Mouse (Mus musculus) forebrain, embryonic 11.5 days (tissue): Measurements from ENCODE around the gene Egln1. TPM values are rescaled to one million over a fixed set of nuclear protein-coding genes. Genes with fewer than 3 reads are reported as not detected.

Experiments
- ATAC-seq: fragments of 200-750 bp; cut with Nextera tagmentation; replicated peaks from 2 replicates; pipeline ENCODE4 v1.8.0; 2017; ENCODE audit warnings: moderate TSS enrichment; ENCODE audit not compliant: low FRiP score
- DNase-seq: peaks from one replicate; pipeline ENCODE4 v3.0.0-alpha.2; 2017; ENCODE audit warnings: low spot score
- H3K27ac ChIP-seq: fragments of 300-500 bp; sonication (generic); 2 replicates; pipeline ENCODE4 v1.5.1; 2014; ENCODE audit warnings: low read depth, low read length
- H3K27me3 ChIP-seq: fragments of 300-500 bp; sonication (generic); 2 replicates; pipeline ENCODE4 v1.6.1; 2014; ENCODE audit warnings: mild to moderate bottlenecking, low read length, mixed read lengths; ENCODE audit not compliant: control insufficient read depth, insufficient read depth
- H3K36me3 ChIP-seq: fragments of 300-500 bp; sonication (generic); 2 replicates; pipeline ENCODE4 v1.6.1; 2014; ENCODE audit warnings: mild to moderate bottlenecking, low read length, moderate library complexity, mixed read lengths; ENCODE audit not compliant: control insufficient read depth, insufficient read depth
- H3K4me1 ChIP-seq: fragments of 300-500 bp; sonication (generic); replicated peaks from 2 replicates; pipeline ENCODE4 v1.6.1; 2014; ENCODE audit warnings: low read length, mixed read lengths; ENCODE audit not compliant: control insufficient read depth, insufficient read depth
- H3K4me2 ChIP-seq: fragments of 300-500 bp; sonication (generic); 2 replicates; pipeline ENCODE4 v1.6.1; 2014; ENCODE audit warnings: low read depth, mild to moderate bottlenecking, low read length, moderate library complexity, mixed read lengths; ENCODE audit not compliant: severe bottlenecking
- H3K4me3 ChIP-seq: fragments of 300-500 bp; sonication (generic); 2 replicates; pipeline ENCODE4 v1.5.1; 2014; ENCODE audit warnings: low read depth, low read length
- H3K9ac ChIP-seq: fragments of 300-500 bp; sonication (generic); 2 replicates; pipeline ENCODE4 v1.6.1; 2014; ENCODE audit warnings: low read length
- H3K9me3 ChIP-seq: fragments of 300-500 bp; sonication (generic); 2 replicates; pipeline ENCODE4 v1.6.1; 2016; ENCODE audit warnings: low read length, mixed read lengths; ENCODE audit not compliant: control insufficient read depth
- WGBS: fragments of 180-500 bp; shearing (Covaris S2); extraction: QIAGEN DNeasy Blood & Tissue Kit; methylation state at CpG from one replicate; pipeline ENCODE4 v1.1.7; 2014; 5-methylcytosine and 5-hydroxymethylcytosine counted together
- polyA plus RNA-seq: library from polyadenylated mRNA; unstranded; fragments of >200 nt; fragmentation: Nextera tagmentation; extraction: Ambion mirVana; gene quantifications from 2 replicates; pipeline ENCODE4 v1.2.1, GENCODE M21; 2014

Egln1 gene
- polyA plus RNA-seq, 1 experiment from 2014 or later: 20.7 TPM

DNA sequence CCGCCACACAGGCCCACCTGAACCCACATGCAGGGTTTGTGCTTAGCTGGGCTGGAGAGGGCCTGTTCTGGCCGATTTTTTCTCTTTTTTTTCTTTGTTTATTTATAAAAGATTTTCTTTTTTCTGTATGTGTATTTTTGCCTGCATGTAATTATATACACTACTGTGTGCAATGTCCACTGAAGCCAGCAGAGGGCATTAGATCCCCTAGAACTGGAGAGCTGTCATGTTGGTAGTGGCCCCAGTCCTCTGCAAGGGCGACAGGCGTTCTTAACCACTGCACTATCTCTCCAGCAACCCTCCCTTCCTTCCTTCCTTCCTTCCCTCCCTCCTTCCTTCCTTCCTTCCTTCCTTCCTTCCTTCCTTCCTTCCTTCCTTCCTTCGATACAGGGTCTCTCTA, 60.7 kb downstream of the Egln1 start:
- Histone ChIP-seq H3K4me3 (no peak overlapping the region), H3K36me3 (peaks cover 21% of the 10 kb centered on the region), H3K4me1 (no peaks in the 10 kb centered on the region), H3K27me3 (no peaks in the 10 kb centered on the region), H3K27ac (no peak overlapping the region), H3K4me2 (no peak overlapping the region), H3K9me3 (no peaks in the 10 kb centered on the region; the same call in 1 of the 2 replicates), H3K9ac (no peak overlapping the region)
- no peak for ATAC-seq
- no peak for DNase-seq
- 96% methylated on average over 5 of the region's 5 CpGs for WGBS

DNA sequence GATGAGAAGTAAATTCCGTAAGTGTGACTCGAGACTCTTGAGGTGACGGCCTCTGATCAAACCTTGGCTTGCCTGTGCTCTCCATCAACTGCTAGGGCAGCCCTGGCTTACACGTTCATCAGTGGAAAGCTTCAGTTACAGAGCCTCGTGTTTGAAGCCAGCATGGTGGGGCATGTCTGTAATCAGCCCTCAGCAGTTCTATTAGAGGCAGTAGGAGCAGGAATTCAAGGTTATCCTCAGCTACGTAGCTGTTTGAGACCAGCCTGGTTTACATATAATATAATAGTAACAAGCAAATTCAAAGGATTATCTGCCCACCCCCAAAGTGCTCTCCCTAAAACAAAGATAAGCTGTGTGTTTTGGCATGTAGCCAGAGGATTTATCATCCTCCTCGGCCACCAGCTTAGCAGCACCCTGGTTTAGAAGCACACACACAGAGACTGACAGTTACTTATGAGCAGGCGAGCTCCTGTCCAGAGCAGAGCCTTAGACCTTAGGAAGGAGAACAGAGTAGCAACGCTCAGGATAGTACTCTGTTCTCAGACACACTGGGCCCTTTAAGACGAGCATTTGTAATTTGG, 70.1 kb downstream of the Egln1 start:
- no peak overlapping the region for H3K4me2 ChIP-seq
- H3K36me3 ChIP-seq: peaks cover 14% of the 10 kb centered on the region
- H3K27me3 ChIP-seq: no peaks in the 10 kb centered on the region
- no peak overlapping the region for H3K27ac ChIP-seq
- WGBS: 91% methylated on average over 10 of the region's 10 CpGs
- H3K9me3 ChIP-seq: no peaks in the 10 kb centered on the region
- no peaks in the 10 kb centered on the region for H3K4me1 ChIP-seq
- DNase-seq: no peak
- ATAC-seq: no peak
- H3K4me3 ChIP-seq: no peak overlapping the region
- H3K9ac ChIP-seq: no peak overlapping the region

DNA sequence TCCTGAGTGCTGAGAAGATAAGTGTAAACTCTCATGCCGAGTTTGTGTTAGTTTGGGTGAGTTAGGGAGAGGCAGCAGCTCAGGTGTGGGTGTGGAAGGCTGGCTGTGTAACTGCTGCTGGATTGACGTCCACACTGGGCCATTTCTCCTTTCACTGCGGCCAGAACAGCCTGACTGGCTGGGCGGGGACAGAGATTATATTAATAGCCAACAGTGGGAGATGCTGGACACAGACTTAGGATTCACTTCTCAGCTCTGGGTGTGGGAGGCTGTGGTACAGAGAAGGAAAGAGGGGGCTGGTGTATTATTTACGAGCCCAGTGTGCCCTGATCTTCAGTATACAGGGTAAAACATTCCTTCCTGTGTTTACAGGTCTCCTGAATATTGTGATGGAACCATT, 71.0 kb downstream of the Egln1 start:
- Histone ChIP-seq H3K36me3 (peaks cover 13% of the 10 kb centered on the region), H3K9ac (no peak overlapping the region), H3K4me1 (no peaks in the 10 kb centered on the region), H3K9me3 (no peaks in the 10 kb centered on the region), H3K4me2 (no peak overlapping the region), H3K27ac (no peak overlapping the region), H3K27me3 (no peaks in the 10 kb centered on the region), H3K4me3 (no peak overlapping the region)
- WGBS: 92% methylated on average over 5 of the region's 5 CpGs
- no peak for DNase-seq
- ATAC-seq: no peak

GRCm38 (mm10) chr8:124872690-124873089, 76.4 kb downstream of the Egln1 start:
- no peaks in the 10 kb centered on the region for H3K27me3 ChIP-seq
- 96% methylated on average over 5 of the region's 5 CpGs for WGBS

DNA sequence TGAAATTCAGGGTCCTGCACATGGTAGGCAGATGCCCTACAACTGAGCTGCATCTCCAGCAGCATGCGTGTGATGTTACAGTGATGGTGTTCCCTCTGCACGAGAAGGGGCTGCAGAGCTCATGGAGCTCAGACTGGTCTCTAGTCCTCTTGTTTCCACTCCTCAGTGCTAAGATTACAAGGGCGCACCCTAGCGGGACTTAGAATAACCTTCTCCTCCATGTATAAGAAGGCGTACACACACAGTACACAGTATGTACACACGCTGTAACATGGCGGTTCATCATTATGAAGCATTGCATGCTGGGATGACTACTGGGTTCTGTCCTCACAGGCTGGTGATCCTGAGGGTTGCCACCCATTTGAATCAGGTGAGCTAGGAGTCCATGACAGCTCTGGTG, 77.0 kb downstream of the Egln1 start:
- Histone ChIP-seq H3K4me1 (no peaks in the 10 kb centered on the region), H3K4me2 (no peak overlapping the region), H3K9ac (no peak overlapping the region), H3K9me3 (no peaks in the 10 kb centered on the region), H3K27ac (no peak overlapping the region), H3K4me3 (no peak overlapping the region), H3K27me3 (no peaks in the 10 kb centered on the region), H3K36me3 (no peaks in the 10 kb centered on the region; the same call in 1 of the 2 replicates)
- ATAC-seq: no peak
- 90% methylated on average over 7 of the region's 7 CpGs for WGBS
- no peak for DNase-seq

More at GRCm38 (mm10) chr8:124872690-124873089, 76.4 kb downstream of the Egln1 start:
- Histone ChIP-seq H3K27ac (no peak overlapping the region), H3K9me3 (no peaks in the 10 kb centered on the region), H3K4me2 (no peak overlapping the region), H3K4me3 (no peak overlapping the region), H3K4me1 (no peaks in the 10 kb centered on the region), H3K36me3 (no peaks in the 10 kb centered on the region; the same call in 1 of the 2 replicates), H3K9ac (no peak overlapping the region)
- DNase-seq (no peak), ATAC-seq (no peak)

DNA sequence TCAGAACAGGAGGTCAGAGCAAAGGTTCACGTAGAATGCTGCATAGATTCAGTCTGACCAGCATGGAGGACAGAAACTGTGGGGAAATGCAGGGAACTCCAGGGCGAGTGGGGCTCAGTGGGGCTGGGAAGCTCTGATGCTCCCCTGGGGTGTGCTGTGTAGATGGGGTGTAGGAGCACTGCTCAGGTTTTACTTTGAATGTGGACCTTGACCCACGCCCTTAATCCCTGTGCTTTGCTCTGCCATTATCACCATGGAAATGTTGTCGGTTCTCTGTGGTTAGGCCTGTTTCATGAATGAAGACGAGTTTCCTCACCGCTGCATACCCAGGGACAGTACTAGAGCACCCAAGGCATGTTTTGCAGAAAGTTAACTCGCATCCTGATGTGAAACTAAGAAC, 77.7 kb downstream of the Egln1 start:
- no peak overlapping the region for H3K27ac ChIP-seq
- no peak overlapping the region for H3K4me3 ChIP-seq
- no peaks in the 10 kb centered on the region; the same call in 1 of the 2 replicates for H3K36me3 ChIP-seq
- DNase-seq (no peak), ATAC-seq (no peak)
- no peaks in the 10 kb centered on the region for H3K27me3 ChIP-seq
- WGBS: 92% methylated on average over 7 of the region's 7 CpGs
- no peaks in the 10 kb centered on the region for H3K9me3 ChIP-seq
- no peak overlapping the region for H3K4me2 ChIP-seq
- H3K4me1 ChIP-seq: no peaks in the 10 kb centered on the region
- no peak overlapping the region for H3K9ac ChIP-seq

GRCm38 (mm10) chr8:124869708-124870107, 79.4 kb downstream of the Egln1 start:
- no peak overlapping the region for H3K27ac ChIP-seq
- H3K36me3 ChIP-seq: no peaks in the 10 kb centered on the region; the same call in 1 of the 2 replicates
- ATAC-seq (no peak), DNase-seq (no peak)
- WGBS: 93% methylated on average over 6 of the region's 6 CpGs
- no peak overlapping the region for H3K4me2 ChIP-seq
- H3K9me3 ChIP-seq: no peaks in the 10 kb centered on the region
- no peaks in the 10 kb centered on the region for H3K27me3 ChIP-seq
- no peaks in the 10 kb centered on the region for H3K4me1 ChIP-seq
- H3K9ac ChIP-seq: no peak overlapping the region
- no peak overlapping the region for H3K4me3 ChIP-seq

DNA sequence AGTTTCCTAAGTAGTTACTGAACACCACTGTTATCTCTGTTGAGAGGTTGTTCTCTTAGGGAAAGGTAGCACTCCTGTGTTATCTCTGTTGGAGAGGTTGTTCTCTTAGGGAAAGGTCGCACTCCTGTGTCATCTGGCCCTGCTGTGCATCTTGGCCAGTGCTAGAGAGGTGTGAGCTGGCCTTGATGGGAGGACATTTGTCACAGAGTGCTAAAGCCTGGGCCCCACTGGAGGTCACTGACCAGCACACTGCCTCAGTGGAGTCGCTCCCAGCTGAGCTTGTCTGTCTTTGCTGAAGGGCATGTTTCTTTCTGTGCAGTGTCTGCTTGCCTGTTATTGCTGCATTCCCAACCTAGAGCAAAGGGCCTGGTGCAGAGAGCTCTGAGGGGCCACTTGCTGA, 82.0 kb downstream of the Egln1 start:
- Histone ChIP-seq H3K9ac (no peak overlapping the region), H3K27ac (no peak overlapping the region), H3K27me3 (no peaks in the 10 kb centered on the region), H3K4me3 (no peak overlapping the region), H3K4me2 (no peak overlapping the region), H3K9me3 (no peaks in the 10 kb centered on the region), H3K36me3 (no peaks in the 10 kb centered on the region; the same call in 1 of the 2 replicates), H3K4me1 (peaks cover 6% of the 10 kb centered on the region; the same call in 1 of the 2 replicates)
- 87% methylated on average over 2 of the region's 2 CpGs for WGBS
- no peak for ATAC-seq
- no peak for DNase-seq

- H3K27me3 ChIP-seq: no peaks in the 10 kb centered on the region
- 90% methylated on average over 3 of the region's 3 CpGs for WGBS
- peaks cover 6% of the 10 kb centered on the region; the same call in 1 of the 2 replicates for H3K4me1 ChIP-seq
- H3K36me3 ChIP-seq: no peaks in the 10 kb centered on the region; the same call in 1 of the 2 replicates
- DNase-seq (no peak), ATAC-seq (no peak)
- no peak overlapping the region for H3K27ac ChIP-seq
- no peak overlapping the region for H3K9ac ChIP-seq
- H3K4me3 ChIP-seq: no peak overlapping the region
- H3K9me3 ChIP-seq: no peaks in the 10 kb centered on the region
- no peak overlapping the region for H3K4me2 ChIP-seq
Observed at GRCm38 (mm10) chr8:124866669-124867068, 82.5 kb downstream of the Egln1 start.
